Mouse (Mus musculus): ENCODE data around the gene AI413582. TPM values are rescaled to one million over a fixed set of nuclear protein-coding genes. Genes with fewer than 3 reads are reported as not detected.

The AI413582 gene
- polyA plus RNA-seq, 1 experiment from 2014 or later = 21.9 TPM

DNA sequence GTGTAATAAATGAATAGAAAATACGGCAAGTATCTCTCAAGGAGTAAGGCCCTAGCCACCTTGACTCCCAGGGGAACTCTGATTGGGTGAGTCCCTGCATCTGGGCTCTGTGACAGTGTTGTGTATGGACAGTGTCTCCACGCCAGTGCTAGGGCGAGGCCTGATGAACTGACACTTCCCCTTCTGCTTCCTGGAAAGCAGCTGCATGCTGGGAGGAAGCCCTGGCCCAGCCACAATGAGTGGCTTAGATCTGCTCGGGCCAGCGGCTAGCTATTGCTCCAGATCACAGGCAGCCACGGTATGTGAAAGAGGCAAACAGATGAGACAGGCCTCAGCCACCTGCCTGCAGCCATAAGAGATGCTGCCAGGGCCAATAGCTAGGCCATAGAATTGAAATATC, 38.4 kb downstream of the AI413582 start:
- no peak overlapping the region for H3K9ac ChIP-seq
- WGBS = 77% methylated on average over 6 of the region's 6 CpGs
- H3K27me3 ChIP-seq = no peaks in the 10 kb centered on the region; the same call in none of the 2 replicates
- no peaks in the 10 kb centered on the region for H3K36me3 ChIP-seq
- H3K9me3 ChIP-seq (replicated peaks) = no peaks in the 10 kb centered on the region
- peaks cover 3% of the 10 kb centered on the region; the same call in 1 of the 2 replicates for H3K4me1 ChIP-seq
- H3K4me2 ChIP-seq (replicated peaks) = no peak overlapping the region
- no peak overlapping the region for H3K27ac ChIP-seq
- ATAC-seq (ENCODE audit: low FRiP score) = no peak
- no peak overlapping the region for H3K4me3 ChIP-seq

DNA sequence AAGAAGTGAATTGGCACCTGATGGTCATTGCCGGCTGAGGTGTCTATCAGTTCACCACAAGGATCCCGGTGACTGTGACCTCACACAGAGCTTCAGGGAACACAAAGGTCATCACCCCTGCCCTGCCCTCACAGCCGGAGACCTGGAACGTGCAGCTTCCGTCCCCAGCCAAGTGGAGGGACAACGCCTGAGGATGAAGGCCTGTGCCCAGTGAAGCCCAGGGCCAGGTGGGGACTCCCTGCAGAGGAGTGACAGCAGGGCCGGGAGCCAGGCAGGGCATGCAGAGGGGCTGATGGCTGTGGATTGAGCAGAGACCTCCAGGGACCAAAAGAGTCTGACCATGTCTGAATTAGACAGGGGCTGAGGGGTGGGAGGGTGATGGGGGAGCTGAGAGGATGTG, 42.4 kb downstream of the AI413582 start:
- Histone ChIP-seq H3K27me3 (peaks cover 14% of the 10 kb centered on the region), H3K4me2 (replicated peaks) (no peak overlapping the region)
- WGBS = 39% methylated on average over 7 of the region's 7 CpGs

DNA sequence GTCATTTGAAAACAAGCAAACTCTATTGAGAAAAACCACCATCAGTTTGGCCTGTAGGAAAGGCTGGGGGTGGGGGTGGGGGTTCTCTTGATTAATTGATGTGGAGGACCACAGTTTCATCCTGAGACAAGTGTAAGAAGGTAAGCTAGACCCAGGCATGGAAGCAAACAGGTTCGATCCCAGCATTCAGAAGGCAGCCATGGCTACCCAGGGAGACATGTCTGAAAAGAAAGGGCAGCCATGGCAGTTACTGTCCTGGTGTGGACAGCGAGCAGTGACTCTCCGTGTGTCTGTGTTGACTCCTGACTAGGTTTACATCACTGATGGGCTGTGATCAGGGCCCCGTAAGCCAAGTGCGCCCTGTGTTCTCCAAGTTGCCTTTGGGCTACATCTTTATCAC, 44.3 kb downstream of the AI413582 start, which contains the start of gene Grm4:
Gene Grm4 (minus strand): TSS at position 101 of the 400 bp plus-strand sequence.
- Histone ChIP-seq H3K9me3 (replicated peaks) (no peaks in the 10 kb centered on the region), H3K4me2 (replicated peaks) (peak within 1 kb of the TSS; percentile 39), H3K9ac (no peak within 1 kb of the TSS), H3K4me1 (peaks cover 35% of the 10 kb centered on the region), H3K27me3 (peaks cover 22% of the 10 kb centered on the region), H3K36me3 (no peaks in the 10 kb centered on the region), H3K4me3 (no peak within 1 kb of the TSS), H3K27ac (no peak within 1 kb of the TSS)
- 65% methylated on average over 5 of the region's 5 CpGs for WGBS
- ATAC-seq (ENCODE audit: low FRiP score) = no peak

More for the DNA sequence above, 42.4 kb downstream of the AI413582 start:
- peaks cover 24% of the 10 kb centered on the region for H3K4me1 ChIP-seq
- H3K4me3 ChIP-seq = no peak overlapping the region
- no peak overlapping the region for H3K27ac ChIP-seq
- no peaks in the 10 kb centered on the region for H3K36me3 ChIP-seq
- no peaks in the 10 kb centered on the region for H3K9me3 ChIP-seq (replicated peaks)
- no peak for ATAC-seq (ENCODE audit: low FRiP score)
- H3K9ac ChIP-seq = no peak overlapping the region

DNA sequence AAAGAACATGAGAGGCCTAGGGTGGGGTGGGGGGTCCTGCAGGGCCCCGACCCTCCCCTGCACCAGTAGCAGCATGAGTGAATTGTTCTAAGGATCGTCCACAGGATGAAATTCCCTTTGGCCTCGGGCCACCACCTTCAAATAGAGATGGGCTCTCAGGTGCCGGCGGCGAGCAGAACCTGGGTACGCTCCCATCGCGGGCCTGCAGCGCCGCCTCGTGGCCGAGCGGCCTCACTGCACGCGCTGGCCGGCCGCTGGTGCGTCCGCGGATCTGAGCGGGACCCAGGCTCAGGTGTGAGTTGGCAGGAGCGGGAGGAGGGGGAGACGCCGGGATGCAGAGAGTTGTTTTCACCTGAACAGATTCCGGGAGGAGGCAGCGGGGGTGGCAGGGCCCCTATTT, 45.0 kb downstream of the AI413582 start:
- no peaks in the 10 kb centered on the region for H3K36me3 ChIP-seq
- H3K27ac ChIP-seq = no peak overlapping the region
- H3K4me1 ChIP-seq = peaks cover 35% of the 10 kb centered on the region
- ATAC-seq (ENCODE audit: low FRiP score) = 0 out of 2 replicates have a peak, but pooled peaks have one; percentile 30
- peak overlapping the region; percentile 39 for H3K4me2 ChIP-seq (replicated peaks)
- under 1% methylated on average over 27 of the region's 27 CpGs for WGBS
- peaks cover 22% of the 10 kb centered on the region for H3K27me3 ChIP-seq
- H3K9me3 ChIP-seq (replicated peaks) = no peaks in the 10 kb centered on the region
- no peak overlapping the region for H3K9ac ChIP-seq
- H3K4me3 ChIP-seq = no peak overlapping the region

DNA sequence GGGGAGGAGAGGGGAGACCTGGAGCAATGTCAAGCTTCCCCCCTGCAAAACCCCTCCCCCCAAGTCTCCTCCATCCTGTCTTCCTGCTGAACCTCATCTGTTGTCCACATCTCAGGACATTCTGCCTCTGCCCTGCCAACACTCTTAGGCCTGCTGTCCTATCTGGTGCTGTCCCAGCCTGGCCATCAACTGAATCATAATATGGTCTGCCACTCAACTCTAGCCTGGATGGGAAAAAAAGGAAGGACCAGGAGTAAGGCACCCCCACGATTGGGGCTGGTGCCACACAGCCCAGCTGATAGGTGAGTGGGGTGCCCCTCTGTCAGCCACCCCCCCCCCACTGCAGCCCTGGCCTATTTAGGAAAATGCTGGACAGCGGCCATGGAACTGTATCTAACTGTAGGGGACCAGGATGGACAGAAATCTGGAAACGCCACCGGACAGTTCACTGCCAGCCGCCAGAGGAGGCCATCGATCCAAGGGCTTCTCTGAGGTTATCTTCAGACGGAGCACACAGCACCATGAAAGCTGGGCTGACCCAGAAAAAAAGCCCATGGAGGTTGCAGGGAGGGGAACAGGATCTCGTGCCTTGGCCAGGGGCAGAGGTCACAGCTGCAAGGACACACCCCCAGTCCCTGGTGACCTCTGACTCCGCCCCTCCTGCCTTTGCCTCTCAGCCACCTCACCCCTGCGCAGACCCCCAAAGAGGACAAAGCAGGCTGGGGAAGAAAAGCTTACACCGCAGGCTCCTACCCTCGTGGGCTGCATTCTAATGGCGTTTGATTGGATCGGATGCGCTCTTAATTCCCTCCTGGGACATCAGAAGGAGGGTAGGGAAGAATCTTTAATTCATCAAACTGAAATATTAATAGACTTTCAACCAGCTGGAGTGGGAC, 46.6 kb downstream of the AI413582 start:
- peaks cover 38% of the 10 kb centered on the region for H3K27me3 ChIP-seq
- H3K9me3 ChIP-seq (replicated peaks) = no peaks in the 10 kb centered on the region
- no peak overlapping the region for H3K4me3 ChIP-seq
- H3K4me2 ChIP-seq (replicated peaks) = no peak overlapping the region
- peak overlapping the region; percentile 79 for H3K27ac ChIP-seq
- peaks cover 37% of the 10 kb centered on the region for H3K4me1 ChIP-seq
- no peaks in the 10 kb centered on the region for H3K36me3 ChIP-seq
- peak; percentile 52; the same call in 1 of the 2 replicates for ATAC-seq (ENCODE audit: low FRiP score)
- H3K9ac ChIP-seq = peak overlapping the region; percentile 39; the same call in 1 of the 2 replicates
- 24% methylated on average over 15 of the region's 15 CpGs for WGBS

- Histone ChIP-seq H3K9ac (peak overlapping the region; percentile 39; the same call in 1 of the 2 replicates), H3K27ac (peak overlapping the region; percentile 79), H3K9me3 (replicated peaks) (no peaks in the 10 kb centered on the region), H3K4me2 (replicated peaks) (no peak overlapping the region), H3K4me3 (no peak overlapping the region), H3K36me3 (no peaks in the 10 kb centered on the region), H3K27me3 (peaks cover 44% of the 10 kb centered on the region), H3K4me1 (peaks cover 44% of the 10 kb centered on the region)
- 12% methylated on average over 9 of the region's 9 CpGs for WGBS
- ATAC-seq (ENCODE audit: low FRiP score) = peak; percentile 11; the same call in 1 of the 2 replicates
These were observed 47.3 kb downstream of the AI413582 start for GRCm38 (mm10) chr17:27518296-27518695.

- 32% methylated on average over 27 of the region's 27 CpGs for WGBS
- Histone ChIP-seq H3K36me3 (no peaks in the 10 kb centered on the region), H3K9ac (0 out of 2 replicates have a peak overlapping the region, but pooled peaks have one; percentile 81), H3K9me3 (replicated peaks) (no peaks in the 10 kb centered on the region), H3K27me3 (peaks cover 59% of the 10 kb centered on the region), H3K4me3 (peak overlapping the region; percentile 70), H3K4me2 (replicated peaks) (peak overlapping the region; percentile 99), H3K4me1 (peaks cover 55% of the 10 kb centered on the region), H3K27ac (no peak overlapping the region)
- ATAC-seq (ENCODE audit: low FRiP score) = 0 out of 2 replicates have a peak, but pooled peaks have one; percentile 1
These were observed 51.4 kb downstream of the AI413582 start for GRCm38 (mm10) chr17:27513916-27514762.

Other genes starting within 250 kb of the AI413582 start
- 3.7 and 4.2 TPM in 2 replicates for gene Grm4, start 44.4 kb downstream of the AI413582 start, polyA plus RNA-seq (2016; fragmentation: Nextera tagmentation; extraction: Ambion mirVana)
- 161 and 162 TPM in 2 replicates for gene Hmga1, start 9.3 kb downstream of the AI413582 start, polyA plus RNA-seq (2016; fragmentation: Nextera tagmentation; extraction: Ambion mirVana)
- gene Nudt3, start 57.7 kb upstream of the AI413582 start, polyA plus RNA-seq (2016; fragmentation: Nextera tagmentation; extraction: Ambion mirVana) = 199 and 204 TPM in 2 replicates
- not detected in 2 replicates for gene RPS10-NUDT3, start 69.5 kb upstream of the AI413582 start, polyA plus RNA-seq (2016; fragmentation: Nextera tagmentation; extraction: Ambion mirVana)
- gene Rps10, start 70.9 kb upstream of the AI413582 start, polyA plus RNA-seq (2016; fragmentation: Nextera tagmentation; extraction: Ambion mirVana) = 618 and 712 TPM in 2 replicates
- 11.0 and 13.4 TPM in 2 replicates for gene Pacsin1, start 89.8 kb upstream of the AI413582 start, polyA plus RNA-seq (2016; fragmentation: Nextera tagmentation; extraction: Ambion mirVana)
- gene Spdef, start 163.2 kb upstream of the AI413582 start, polyA plus RNA-seq (2016; fragmentation: Nextera tagmentation; extraction: Ambion mirVana) = 0.35 and 0.48 TPM in 2 replicates